In genomic region chr1:37891400-37891799, GRCm38 (mm10) we compare ENCODE assay signal across 9 mouse cellular contexts. TPM values are rescaled to one million over a fixed set of nuclear protein-coding genes. Genes with fewer than 3 reads are reported as not detected.
A peak's percentile ranks its signal among the peaks of the same experiment; 100 is the strongest.
DNase-seq lines count a peak whose midpoint lies in the region; ATAC-seq and TF ChIP-seq lines count a peak whose summit lies in the region.
"Had no signal": no experiment of that assay in that cellular context is flagged by ENCODE, and none has a peak within 500 bp of the region (broad histone marks: within the 10 kb centered on the region; RNA-seq: fewer than 3 reads in every experiment).

No protein-coding gene starts in this region.

- WGBS in lung, embryonic 14.5 days = 46% methylated on average over 3 of the region's 3 CpGs
- WGBS in embryonic facial prominence, embryonic 11.5 days = 78% methylated on average over 3 of the region's 3 CpGs
- WGBS in limb, embryonic 11.5 days = 83% methylated on average over 3 of the region's 3 CpGs

- peaks cover 19% of the 10 kb centered on the region for H3K36me3 ChIP-seq in lung, embryonic 14.5 days (ENCODE audit: insufficient read depth)
- no peaks in the 10 kb centered on the region; the same call in 1 of the 2 replicates for H3K36me3 ChIP-seq in embryonic facial prominence, embryonic 11.5 days (replicated peaks; ENCODE audit: control insufficient read depth, insufficient read depth, low read depth, low read length)
- H3K36me3 ChIP-seq in limb, embryonic 11.5 days (ENCODE audit: control insufficient read depth, insufficient read depth, low read length) = 0 out of 2 replicates have a peak, but pooled peaks cover 2% of the 10 kb centered on the region

- no peaks in the 10 kb centered on the region for H3K9me3 ChIP-seq in lung, embryonic 14.5 days (ENCODE audit: low read depth, low read length)
- H3K9me3 ChIP-seq in embryonic facial prominence, embryonic 11.5 days (replicated peaks; ENCODE audit: control insufficient read depth, low read length) = no peaks in the 10 kb centered on the region
- H3K9me3 ChIP-seq in limb, embryonic 11.5 days (ENCODE audit: control insufficient read depth, low read length) = no peaks in the 10 kb centered on the region

- peak overlapping the region; percentile 73 for H3K4me3 ChIP-seq in lung, embryonic 14.5 days (ENCODE audit: low read depth, low read length)
- peak overlapping the region; percentile 66; the same call in 1 of the 2 replicates for H3K4me3 ChIP-seq in embryonic facial prominence, embryonic 11.5 days (ENCODE audit: low read depth, low read length)
- no peak overlapping the region for H3K4me3 ChIP-seq in limb, embryonic 11.5 days (ENCODE audit: low read depth, low read length)

- H3K4me1 ChIP-seq in lung, embryonic 14.5 days (ENCODE audit: insufficient read depth) = peaks cover 9% of the 10 kb centered on the region; the same call in 1 of the 2 replicates
- no peaks in the 10 kb centered on the region for H3K4me1 ChIP-seq in embryonic facial prominence, embryonic 11.5 days (ENCODE audit: control insufficient read depth, insufficient read depth, low read length)
- H3K4me1 ChIP-seq in limb, embryonic 11.5 days (ENCODE audit: control insufficient read depth, insufficient read depth, low read length) = peaks cover 8% of the 10 kb centered on the region

- ATAC-seq in lung, embryonic 14.5 days (ENCODE audit: insufficient read depth) = no peak
- ATAC-seq in embryonic facial prominence, embryonic 11.5 days (replicated peaks; ENCODE audit: insufficient number of reproducible peaks, low FRiP score, low TSS enrichment, low read depth) = no peak
- no peak for ATAC-seq in limb, embryonic 11.5 days (ENCODE audit: insufficient number of reproducible peaks, low FRiP score, low TSS enrichment, low read depth)

- no peak overlapping the region for H3K27ac ChIP-seq in lung, embryonic 14.5 days (ENCODE audit: low read depth)
- no peak overlapping the region for H3K27ac ChIP-seq in embryonic facial prominence, embryonic 11.5 days (replicated peaks; ENCODE audit: low read depth, low read length)
- no peak overlapping the region for H3K27ac ChIP-seq in limb, embryonic 11.5 days (replicated peaks; ENCODE audit: low read depth, low read length)

- peak overlapping the region; percentile 61 for H3K4me2 ChIP-seq in lung, embryonic 14.5 days
- no peak overlapping the region for H3K4me2 ChIP-seq in embryonic facial prominence, embryonic 11.5 days (ENCODE audit: low read depth, low read length)
- H3K4me2 ChIP-seq in limb, embryonic 11.5 days (ENCODE audit: low read depth, severe bottlenecking) = peak overlapping the region; percentile 62

- TF ChIP-seq CTCF in lung, embryonic 14.5 days (IDR thresholded peaks at IDR 0.05; ENCODE audit: low read depth) = peak; percentile 44

- peak; percentile 63 for DNase-seq in lung, embryonic 14.5 days
- no peak for DNase-seq in lung, postnatal 36 days
- DNase-seq in embryonic facial prominence, embryonic 11.5 days (ENCODE audit: low spot score) = peak; percentile 32
- no peak for DNase-seq in limb, embryonic 11.5 days (ENCODE audit: low spot score)
- peak; percentile 30 for DNase-seq in retina, postnatal 1 day
- no peak for DNase-seq in layer of hippocampus, postnatal 14 days (ENCODE audit: low spot score in 2 of 2)
- no peak for DNase-seq in spleen, postnatal 4 days (ENCODE audit: low spot score in 2 of 2)
- no peak for DNase-seq in embryo, embryonic 10.5 days (ENCODE audit: low spot score)
- DNase-seq: cerebellum, adult 2 months had no signal

- H3K27me3 ChIP-seq in lung, embryonic 14.5 days (ENCODE audit: insufficient read depth, low read length) = no peaks in the 10 kb centered on the region
- no peaks in the 10 kb centered on the region for H3K27me3 ChIP-seq in embryonic facial prominence, embryonic 11.5 days (ENCODE audit: control insufficient read depth, insufficient read depth, low read length)
- H3K27me3 ChIP-seq in limb, embryonic 11.5 days (ENCODE audit: control insufficient read depth, insufficient read depth, low read length) = no peaks in the 10 kb centered on the region

- peak overlapping the region; percentile 69; the same call in 1 of the 2 replicates for H3K9ac ChIP-seq in lung, embryonic 14.5 days
- no peak overlapping the region for H3K9ac ChIP-seq in embryonic facial prominence, embryonic 11.5 days (replicated peaks; ENCODE audit: low read length)
- H3K9ac ChIP-seq in limb, embryonic 11.5 days (ENCODE audit: low read length) = no peak overlapping the region

RNA-seq across cellular contexts. Expression of gene Mrpl30, which starts 1.1 kb away (rescaled TPM):
- polyA plus RNA-seq in lung, embryonic 14.5 days (2014; fragmentation: Nextera tagmentation; extraction: Ambion mirVana) = 247 and 261 TPM in 2 replicates
- polyA plus RNA-seq in embryonic facial prominence, embryonic 11.5 days (2014; fragmentation: Nextera tagmentation; extraction: Ambion mirVana) = 243 and 271 TPM in 2 replicates
- 240 and 248 TPM in 2 replicates for polyA plus RNA-seq in limb, embryonic 11.5 days (2014; fragmentation: Nextera tagmentation; extraction: Ambion mirVana)
- total RNA-seq in layer of hippocampus, postnatal 14 days (2021) = 100 to 1,000 TPM; 141 to 142 TPM

RNA-seq across cellular contexts. Expression of gene Mitd1, which starts 1.2 kb away (rescaled TPM):
- 24.2 and 26.4 TPM in 2 replicates for polyA plus RNA-seq in lung, embryonic 14.5 days (2014; fragmentation: Nextera tagmentation; extraction: Ambion mirVana)
- polyA plus RNA-seq in embryonic facial prominence, embryonic 11.5 days (2014; fragmentation: Nextera tagmentation; extraction: Ambion mirVana) = 28.5 and 30.9 TPM in 2 replicates
- polyA plus RNA-seq in limb, embryonic 11.5 days (2014; fragmentation: Nextera tagmentation; extraction: Ambion mirVana) = 30.7 and 34.3 TPM in 2 replicates
- 10 to 100 TPM in 1 of 2 experiments, 1 to 10 TPM in 1; 9.7 to 14.2 TPM for total RNA-seq in layer of hippocampus, postnatal 14 days (2021)

RNA-seq across cellular contexts. Expression of gene Lipt1, which starts 19.9 kb away (rescaled TPM):
- 7.2 and 9.4 TPM in 2 replicates for polyA plus RNA-seq in lung, embryonic 14.5 days (2014; fragmentation: Nextera tagmentation; extraction: Ambion mirVana)
- 10.3 and 11.5 TPM in 2 replicates for polyA plus RNA-seq in embryonic facial prominence, embryonic 11.5 days (2014; fragmentation: Nextera tagmentation; extraction: Ambion mirVana)
- 6.4 and 8.7 TPM in 2 replicates for polyA plus RNA-seq in limb, embryonic 11.5 days (2014; fragmentation: Nextera tagmentation; extraction: Ambion mirVana)
- total RNA-seq in layer of hippocampus, postnatal 14 days (2021) = 1 to 10 TPM; 4.8 to 7.2 TPM

RNA-seq across cellular contexts. Expression of gene Lyg2, which starts 24.9 kb away (rescaled TPM):
- not detected in 2 replicates for polyA plus RNA-seq in lung, embryonic 14.5 days (2014; fragmentation: Nextera tagmentation; extraction: Ambion mirVana)
- not detected in 2 replicates for polyA plus RNA-seq in embryonic facial prominence, embryonic 11.5 days (2014; fragmentation: Nextera tagmentation; extraction: Ambion mirVana)
- polyA plus RNA-seq in limb, embryonic 11.5 days (2014; fragmentation: Nextera tagmentation; extraction: Ambion mirVana) = not detected in 2 replicates
- total RNA-seq in layer of hippocampus, postnatal 14 days (2021) = not detected

RNA-seq across cellular contexts. Expression of gene Tsga10, which starts 25.2 kb away (rescaled TPM):
- 7.7 TPM in 2 replicates for polyA plus RNA-seq in lung, embryonic 14.5 days (2014; fragmentation: Nextera tagmentation; extraction: Ambion mirVana)
- 7.0 and 8.8 TPM in 2 replicates for polyA plus RNA-seq in embryonic facial prominence, embryonic 11.5 days (2014; fragmentation: Nextera tagmentation; extraction: Ambion mirVana)
- 7.2 and 8.4 TPM in 2 replicates for polyA plus RNA-seq in limb, embryonic 11.5 days (2014; fragmentation: Nextera tagmentation; extraction: Ambion mirVana)
- total RNA-seq in layer of hippocampus, postnatal 14 days (2021) = 10 to 100 TPM; 16.0 to 20.2 TPM

Comparison
In these comparisons a context has a peak if more than half of its experiments do, and no peak if none do; other contexts are left out.
1. DNase-seq: peak in lung, embryonic 14.5 days (single experiment), embryonic facial prominence, embryonic 11.5 days (single experiment) and retina, postnatal 1 day (single experiment); none in lung, postnatal 36 days (single experiment), limb, embryonic 11.5 days (single experiment), layer of hippocampus, postnatal 14 days (0 of 2), spleen, postnatal 4 days (0 of 2) and embryo, embryonic 10.5 days (single experiment).